Mouse (Mus musculus) lung, postnatal 0 days (tissue): Measurements from ENCODE around the gene Igdcc4.

Experiments
- CTCF ChIP-seq: IDR thresholded peaks from 2 replicates; pipeline ENCODE4 v1.5.1; 2016; ENCODE audit warnings: antibody characterized with exemption, mild to moderate bottlenecking
- EP300 ChIP-seq: IDR thresholded peaks from 2 replicates; pipeline ENCODE4 v1.6.1; 2016; ENCODE audit warnings: antibody characterized with exemption, mild to moderate bottlenecking, control low read depth

DNA sequence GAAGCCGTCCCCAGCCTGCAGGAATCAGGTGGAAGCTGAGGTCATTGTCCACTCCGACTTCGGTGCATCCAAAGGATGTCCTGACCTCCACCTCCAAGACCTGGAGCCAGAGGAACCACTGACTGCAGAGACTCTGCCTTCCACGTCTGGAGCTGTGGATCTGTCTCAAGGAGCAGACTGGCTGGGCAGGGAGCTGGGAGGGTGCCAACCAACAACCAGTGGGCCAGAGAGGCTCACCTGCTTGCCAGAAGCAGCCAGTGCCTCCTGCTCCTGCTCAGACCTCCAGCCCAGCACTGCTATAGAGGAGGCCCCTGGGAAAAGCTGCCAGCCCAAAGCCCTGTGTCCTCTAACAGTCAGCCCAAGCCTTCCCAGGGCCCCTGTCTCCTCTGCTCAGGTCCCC, 33.8 kb downstream of the Igdcc4 start:
- TF ChIP-seq EP300 (no peak), CTCF (no peak)
